Mouse (Mus musculus) CH12.LX (cell line): Measurements from ENCODE around the gene Dennd2c. TPM values are rescaled to one million over a fixed set of nuclear protein-coding genes. Genes with fewer than 3 reads are reported as not detected.

Experiments
- DNase-seq: peaks from one replicate; pipeline ENCODE4 v3.0.0-alpha.2; 2013; ENCODE audit errors: extremely low read depth
- H3K27ac ChIP-seq: 2 replicates; pipeline ENCODE4 v1.5.1; 2012; ENCODE audit warnings: low read depth, mild to moderate bottlenecking, control low read depth, moderate library complexity; ENCODE audit not compliant: insufficient read depth
- H3K27me3 ChIP-seq: replicated peaks from 2 replicates; pipeline ENCODE3; 2012; ENCODE audit warnings: inconsistent platforms
- H3K36me3 ChIP-seq, 2 experiments: replicated peaks in 1 of 2; 2 replicates each; pipeline versions ENCODE3 to v1.6.1; 2012; ENCODE audit warnings: inconsistent platforms in 1 of 2, low read length in 1 of 2, mild to moderate bottlenecking in 1 of 2, mixed read lengths in 1 of 2, moderate library complexity in 1 of 2; ENCODE audit not compliant: control insufficient read depth in 1 of 2, insufficient read depth in 1 of 2
- H3K4me1 ChIP-seq, 2 experiments: 2 replicates each; pipeline ENCODE4 v1.6.1; 2012; ENCODE audit warnings: inconsistent platforms in 1 of 2, moderate library complexity in 1 of 2; ENCODE audit not compliant: insufficient read depth in 2 of 2, control insufficient read depth in 1 of 2
- H3K4me2 ChIP-seq: 2 replicates; pipeline ENCODE4 v1.6.1; 2012; ENCODE audit warnings: low read depth, mild to moderate bottlenecking, control low read depth; ENCODE audit not compliant: poor library complexity, insufficient read depth, severe bottlenecking
- H3K4me3 ChIP-seq, 3 experiments: fragments of 150-350 bp in 1 of 3; sonication (generic) in 1 of 3; replicated peaks in 1 of 3; 2 replicates each; pipeline versions ENCODE3 to v1.5.1; 2011 to 2012; ENCODE audit warnings: low read depth in 2 of 3, low read length in 2 of 3, mild to moderate bottlenecking in 2 of 3, moderate library complexity in 2 of 3, control low read depth in 1 of 3, improper control_type of control experiment in 1 of 3, inconsistent platforms in 1 of 3, mixed read lengths in 1 of 3; ENCODE audit not compliant: poor library complexity in 1 of 3
- H3K79me2 ChIP-seq: replicated peaks from 2 replicates; pipeline ENCODE4 v1.6.1; 2012; ENCODE audit warnings: mild to moderate bottlenecking, moderate library complexity; ENCODE audit not compliant: control insufficient read depth, poor library complexity, insufficient read depth, severe bottlenecking; ENCODE audit errors: extremely low read depth
- H3K9ac ChIP-seq: 2 replicates; pipeline ENCODE4 v1.6.1; 2012; ENCODE audit warnings: low read depth, mild to moderate bottlenecking, control low read depth, moderate library complexity; ENCODE audit not compliant: insufficient read depth
- H3K9me3 ChIP-seq: replicated peaks from 2 replicates; pipeline ENCODE3; 2012; ENCODE audit warnings: low read length, inconsistent platforms, mixed read lengths
- BHLHE40 ChIP-seq: IDR thresholded peaks from 2 replicates; pipeline ENCODE4 v1.6.1; 2011; ENCODE audit warnings: mild to moderate bottlenecking, low read depth, low read length, improper control_type of control experiment
- CHD1 ChIP-seq: IDR thresholded peaks from 2 replicates; pipeline ENCODE4 v1.6.1; 2012; ENCODE audit warnings: low read depth, low read length, improper control_type of control experiment, inconsistent platforms
- CHD2 ChIP-seq: IDR thresholded peaks from 2 replicates; pipeline ENCODE4 v1.6.1; 2011; ENCODE audit warnings: low read length, improper control_type of control experiment
- ELF1 ChIP-seq: IDR thresholded peaks from 2 replicates; pipeline ENCODE4 v1.6.1; 2014; ENCODE audit warnings: low read depth, mild to moderate bottlenecking, inconsistent platforms, low read length, improper control_type of control experiment
- EP300 ChIP-seq: IDR thresholded peaks from 2 replicates; pipeline ENCODE4 v1.6.1; 2011; ENCODE audit warnings: low read length, improper control_type of control experiment
- HCFC1 ChIP-seq: IDR thresholded peaks from 2 replicates; pipeline ENCODE4 v1.6.1; 2012; ENCODE audit warnings: low read depth, mild to moderate bottlenecking, inconsistent platforms, low read length, improper control_type of control experiment
- IRF4 ChIP-seq: IDR thresholded peaks from 2 replicates; pipeline ENCODE4 v1.6.1; 2014; ENCODE audit warnings: low read depth, mild to moderate bottlenecking, inconsistent platforms, low read length, improper control_type of control experiment
- JUN ChIP-seq: IDR thresholded peaks from 2 replicates; pipeline ENCODE4 v1.6.1; 2011; ENCODE audit warnings: low read depth, mild to moderate bottlenecking, low read length, improper control_type of control experiment, moderate library complexity; ENCODE audit not compliant: insufficient read depth
- KAT2A ChIP-seq: IDR thresholded peaks from 2 replicates; pipeline ENCODE4 v1.6.1; 2012; ENCODE audit warnings: low read length, improper control_type of control experiment, inconsistent platforms; ENCODE audit not compliant: insufficient replicate concordance
- MAFK ChIP-seq: IDR thresholded peaks from 2 replicates; pipeline ENCODE4 v1.6.1; 2011; ENCODE audit warnings: low read length, improper control_type of control experiment; ENCODE audit not compliant: insufficient replicate concordance
- MAX ChIP-seq: IDR thresholded peaks from 2 replicates; pipeline ENCODE4 v1.6.1; 2011; ENCODE audit warnings: low read length, improper control_type of control experiment
- NELFE ChIP-seq: IDR thresholded peaks from 2 replicates; pipeline ENCODE4 v1.6.1; 2011; ENCODE audit warnings: low read depth, low read length, improper control_type of control experiment
- NRF1 ChIP-seq: IDR thresholded peaks from 2 replicates; pipeline ENCODE4 v1.6.1; 2014; ENCODE audit warnings: low read depth, mild to moderate bottlenecking, inconsistent platforms, low read length, improper control_type of control experiment, moderate library complexity
- POLR2AphosphoS2 ChIP-seq: IDR thresholded peaks from 2 replicates; pipeline ENCODE4 v1.6.1; 2011; ENCODE audit warnings: low read depth, low read length, improper control_type of control experiment
- RAD21 ChIP-seq: IDR thresholded peaks from 2 replicates; pipeline ENCODE4 v1.6.1; 2011; ENCODE audit warnings: low read depth, mild to moderate bottlenecking, low read length, improper control_type of control experiment, moderate library complexity
- RCOR1 ChIP-seq: conservative IDR thresholded peaks from 2 replicates; pipeline ENCODE4 v1.6.1; 2012; ENCODE audit warnings: low read depth, mild to moderate bottlenecking, inconsistent platforms, low read length, improper control_type of control experiment
- SIN3A ChIP-seq: IDR thresholded peaks from 2 replicates; pipeline ENCODE4 v1.6.1; 2012; ENCODE audit warnings: low read length, improper control_type of control experiment, inconsistent platforms
- SMC3 ChIP-seq: IDR thresholded peaks from 2 replicates; pipeline ENCODE4 v1.6.1; 2011; ENCODE audit warnings: low read depth, low read length, improper control_type of control experiment
- TCF12 ChIP-seq: IDR thresholded peaks from 2 replicates; pipeline ENCODE4 v1.6.1; 2014; ENCODE audit warnings: low read depth, mild to moderate bottlenecking, inconsistent platforms, low read length, improper control_type of control experiment
- USF1 ChIP-seq: IDR thresholded peaks from 2 replicates; pipeline ENCODE4 v1.6.1; 2014; ENCODE audit warnings: low read depth, mild to moderate bottlenecking, inconsistent platforms, low read length, improper control_type of control experiment
- USF2 ChIP-seq: conservative IDR thresholded peaks from 2 replicates; pipeline ENCODE4 v1.6.1; 2011; ENCODE audit warnings: low read depth, low read length, improper control_type of control experiment
- ZMIZ1 ChIP-seq: IDR thresholded peaks from 2 replicates; pipeline ENCODE4 v1.6.1; 2012; ENCODE audit warnings: low read depth, mild to moderate bottlenecking, inconsistent platforms, low read length, improper control_type of control experiment
- ZNF384 ChIP-seq: IDR thresholded peaks from 2 replicates; pipeline ENCODE4 v1.6.1; 2012; ENCODE audit warnings: low read depth, low read length, improper control_type of control experiment, inconsistent platforms
- dilution Hi-C: fragments of 300-500 bp; cut with MboI; formaldehyde crosslinking; loops from 2 replicates; pipeline ENCODE4 v1.14.3; 2020; ENCODE audit warnings: low sequenced_read_pairs; ENCODE audit not compliant: extremely low pct_unique_long_range_greater_than_20kb, extremely low pct_ligation_motif_present
- in situ Hi-C: fragments of 300-500 bp; cut with MboI; formaldehyde crosslinking; loops from 3 replicates; pipeline ENCODE4 v1.14.3; 2019; ENCODE audit warnings: low sequenced_read_pairs, low pct_ligation_motif_present, low pct_unique_long_range_greater_than_20kb, mixed read lengths
- polyA plus RNA-seq: library from polyadenylated mRNA; unstranded; fragments of >175 nt; gene quantifications from 2 replicates; pipeline ENCODE4 v1.2.1, GENCODE M21; 2012; ENCODE audit warnings: low read depth; ENCODE audit not compliant: insufficient read length
- total RNA-seq, 2 experiments: library from RNA; depleted of rRNA; stranded (reverse); fragments of 300-350 nt in 1 of 2; fragments of >200 nt in 1 of 2; gene quantifications; 2 replicates each; pipeline ENCODE4 v1.2.3; 2012 to 2014

Gene Dennd2c
- total and polyA plus RNA-seq, 3 experiments: 0.13 to 0.27 (median 0.19) TPM

DNA sequence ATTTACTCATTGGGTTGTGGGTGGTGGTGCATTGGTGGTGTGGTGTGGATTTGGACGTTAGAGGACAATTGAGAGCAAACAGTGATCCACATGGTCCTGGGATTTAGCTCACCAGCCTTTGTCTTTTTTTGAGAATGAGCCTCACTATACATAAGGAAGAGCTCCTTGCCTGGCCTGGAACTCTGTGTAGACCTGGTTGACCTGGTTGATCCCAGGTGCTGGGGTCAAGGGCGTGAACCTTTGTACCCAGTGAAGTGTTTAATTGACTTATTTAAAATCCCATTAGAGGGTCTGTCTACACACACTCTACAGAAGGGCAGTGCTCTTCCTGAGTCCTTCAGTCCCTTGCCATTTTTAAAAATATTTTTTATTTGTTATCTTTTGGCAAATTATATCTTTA, 42.9 kb downstream of the Dennd2c start:
- Histone ChIP-seq H3K27ac (no peak overlapping the region), H3K4me3 (no peak overlapping the region), H3K9ac (no peak overlapping the region), H3K9me3 (no peaks in the 10 kb centered on the region), H3K4me1 (peaks cover 3 to 7% of the 10 kb centered on the region in 2 experiments; a peak in 1 of 4 replicates), H3K36me3 (no peaks in the 10 kb centered on the region), H3K27me3 (no peaks in the 10 kb centered on the region), H3K79me2 (no peaks in the 10 kb centered on the region), H3K4me2 (no peak overlapping the region)
- no peak for DNase-seq
- dilution Hi-C loops (no loop called here), in situ Hi-C loops (no loop called here)
- no peak for TF ChIP-seq SMC3
- no peak for TF ChIP-seq RCOR1
- TF ChIP-seq NELFE: no peak
- TF ChIP-seq MAFK: no peak
- TF ChIP-seq ELF1: no peak
- no peak for TF ChIP-seq JUN
- no peak for TF ChIP-seq POLR2AphosphoS2
- TF ChIP-seq RAD21: no peak
- TF ChIP-seq SIN3A: no peak
- no peak for TF ChIP-seq CHD2
- TF ChIP-seq NRF1: no peak
- no peak for TF ChIP-seq KAT2A
- TF ChIP-seq USF2: no peak
- no peak for TF ChIP-seq IRF4
- TF ChIP-seq MAX: no peak
- TF ChIP-seq USF1: no peak
- TF ChIP-seq EP300: no peak
- TF ChIP-seq BHLHE40: no peak
- TF ChIP-seq, all 38 proteins: peak for 0

DNA sequence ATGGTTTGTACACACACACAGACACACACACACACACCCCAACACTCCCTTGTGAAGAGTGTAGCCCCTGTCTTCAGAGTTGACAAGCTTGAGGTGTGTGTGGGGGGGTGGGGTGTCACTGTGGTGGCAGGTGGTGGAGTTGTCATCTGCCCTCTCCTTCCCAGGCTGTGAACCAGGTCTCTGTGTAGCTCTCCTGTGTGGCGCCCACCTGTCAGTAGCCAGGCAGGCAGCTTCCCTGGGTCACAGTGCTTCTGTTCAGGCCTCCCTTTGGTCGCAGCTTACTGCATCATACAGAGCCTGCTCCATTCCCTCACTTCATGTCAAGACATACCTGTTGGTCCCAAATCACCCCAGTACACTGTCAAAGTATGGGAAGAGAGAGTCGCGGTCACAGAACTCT, 43.4 kb downstream of the Dennd2c start:
- Histone ChIP-seq H3K79me2 (no peaks in the 10 kb centered on the region), H3K4me1 (peaks cover 3 to 7% of the 10 kb centered on the region in 2 experiments; a peak in 1 of 4 replicates), H3K36me3 (no peaks in the 10 kb centered on the region), H3K9ac (no peak overlapping the region), H3K4me2 (no peak overlapping the region), H3K27ac (no peak overlapping the region), H3K27me3 (no peaks in the 10 kb centered on the region), H3K9me3 (no peaks in the 10 kb centered on the region), H3K4me3 (no peak overlapping the region)
- dilution Hi-C loops: no loop called here
- TF ChIP-seq BHLHE40 (no peak), MAFK (no peak), TCF12 (no peak), SIN3A (no peak), HCFC1 (no peak), ELF1 (no peak), CHD1 (no peak), RCOR1 (no peak), ZMIZ1 (no peak), SMC3 (no peak), IRF4 (no peak), ZNF384 (no peak)
- in situ Hi-C loops: no loop called here
- DNase-seq: no peak
